Mouse (Mus musculus): ENCODE results near the gene Furin.

Gene Furin

GRCm38 (mm10) chr7:80370649-80371040, 34.6 kb downstream of the Furin start:
- peak; percentile 89 for DNase-seq

GRCm38 (mm10) chr7:80369967-80370431, 35.2 kb downstream of the Furin start:
- DNase-seq, result no peak

DNA sequence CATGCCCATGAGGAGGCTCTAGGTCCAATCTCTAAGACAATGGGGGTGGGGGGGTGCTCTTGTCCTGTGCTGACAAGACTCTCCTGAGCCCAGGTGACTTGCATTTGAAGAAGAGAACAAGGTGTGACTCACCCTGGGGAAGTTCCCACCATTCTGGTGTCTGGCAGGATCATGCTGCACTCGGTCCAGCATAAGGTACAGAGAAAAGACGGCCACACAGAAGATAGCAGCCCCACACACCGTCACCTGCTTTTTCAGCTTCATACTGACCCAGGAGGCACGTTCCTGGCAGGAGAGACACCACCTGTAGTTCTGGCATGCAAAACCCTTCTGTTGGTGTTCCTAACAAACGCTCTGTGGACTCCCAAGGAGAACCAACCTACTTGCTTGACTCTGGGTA, 35.8 kb downstream of the Furin start:
- DNase-seq, result no peak

DNA sequence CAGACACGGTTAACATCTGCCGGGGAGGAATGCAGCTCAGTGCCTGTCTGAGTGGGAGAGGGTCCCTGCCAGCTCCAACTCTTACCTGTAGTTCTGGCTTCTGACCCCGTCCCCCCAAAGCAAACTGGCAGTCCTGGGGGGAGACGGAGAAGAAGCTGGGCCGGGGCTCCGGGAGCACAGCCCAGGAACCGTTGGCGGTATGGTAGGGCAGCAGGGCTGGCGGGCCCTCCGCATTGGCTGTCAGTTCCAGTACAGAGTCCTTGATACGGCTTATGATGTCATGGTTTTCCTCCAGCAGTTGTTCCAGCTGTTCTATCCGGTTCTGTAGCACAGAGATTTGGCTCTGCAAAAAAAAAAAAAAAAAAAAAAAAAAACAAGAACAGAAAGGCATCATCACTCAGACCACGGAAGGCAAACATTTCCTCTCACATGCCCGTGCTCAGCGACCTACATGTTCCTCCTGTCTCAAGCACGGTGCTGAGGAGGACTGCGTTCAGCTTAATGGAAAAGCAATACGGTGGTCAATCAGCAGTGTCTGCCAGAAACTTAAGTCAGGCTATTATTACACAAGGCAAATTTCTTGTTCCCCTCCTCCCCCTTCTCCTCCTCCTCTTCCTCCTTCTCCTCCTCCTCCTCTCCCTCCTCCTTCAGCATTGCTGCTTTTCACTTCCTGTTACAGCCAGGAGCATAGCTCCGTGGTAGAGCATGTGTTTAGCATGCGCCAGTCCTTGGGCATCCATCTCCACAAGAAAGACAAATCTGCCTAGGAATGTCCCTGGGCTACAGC, 36.4 kb downstream of the Furin start:
- no peak for DNase-seq

- DNase-seq, result no peak
These were observed 37.2 kb downstream of the Furin start for GRCm38 (mm10) chr7:80368009-80368408.

GRCm38 (mm10) chr7:80367232-80367631, 38.0 kb downstream of the Furin start:
- DNase-seq, result no peak

- DNase-seq, result no peak
These were observed 39.5 kb downstream of the Furin start for GRCm38 (mm10) chr7:80365759-80366158.

GRCm38 (mm10) chr7:80360435-80360834, 44.8 kb downstream of the Furin start:
- DNase-seq, result no peak

DNA sequence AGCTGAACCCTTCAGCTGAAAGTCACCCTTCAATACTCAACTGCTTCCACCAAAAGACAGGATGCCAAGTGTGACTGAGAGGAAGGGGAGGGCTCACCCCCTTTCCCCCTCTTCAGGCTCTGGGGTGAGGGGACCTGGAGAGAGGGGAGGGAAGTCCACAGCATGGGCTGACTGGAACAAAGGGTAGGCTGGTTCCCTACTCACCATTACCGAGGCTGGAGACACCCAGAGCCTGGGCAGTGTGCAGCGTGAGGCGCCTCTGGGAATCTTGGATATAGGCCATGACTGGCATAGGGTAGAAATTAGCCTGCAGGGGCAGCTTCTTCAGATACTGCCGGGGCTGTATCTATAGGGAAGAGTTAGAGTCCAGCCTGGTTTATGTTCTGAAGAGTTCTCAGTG, 47.2 kb downstream of the Furin start:
- no peak for DNase-seq

- DNase-seq, result peak; percentile 82
These were observed 48.1 kb downstream of the Furin start for GRCm38 (mm10) chr7:80357156-80357555.

DNA sequence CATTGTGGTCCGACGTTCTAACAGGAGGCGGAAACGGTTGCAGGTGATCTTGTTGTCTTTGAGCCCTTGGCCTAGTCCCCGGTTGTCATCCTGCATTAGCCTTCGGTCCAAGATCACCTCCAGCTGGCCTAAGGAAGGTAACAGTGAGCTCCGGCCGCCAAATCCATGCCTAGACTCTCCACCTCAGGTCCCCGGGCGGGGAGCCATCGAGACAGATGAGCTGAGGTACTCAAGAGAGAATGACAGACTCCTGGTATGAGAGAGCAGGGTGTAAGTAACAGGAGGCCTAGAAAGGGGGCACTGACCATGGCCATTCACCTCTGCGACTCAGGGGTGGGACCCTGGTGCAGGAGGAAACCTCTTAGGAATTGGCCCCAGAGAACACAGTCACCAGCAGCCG, 48.9 kb downstream of the Furin start:
- no peak for DNase-seq

DNA sequence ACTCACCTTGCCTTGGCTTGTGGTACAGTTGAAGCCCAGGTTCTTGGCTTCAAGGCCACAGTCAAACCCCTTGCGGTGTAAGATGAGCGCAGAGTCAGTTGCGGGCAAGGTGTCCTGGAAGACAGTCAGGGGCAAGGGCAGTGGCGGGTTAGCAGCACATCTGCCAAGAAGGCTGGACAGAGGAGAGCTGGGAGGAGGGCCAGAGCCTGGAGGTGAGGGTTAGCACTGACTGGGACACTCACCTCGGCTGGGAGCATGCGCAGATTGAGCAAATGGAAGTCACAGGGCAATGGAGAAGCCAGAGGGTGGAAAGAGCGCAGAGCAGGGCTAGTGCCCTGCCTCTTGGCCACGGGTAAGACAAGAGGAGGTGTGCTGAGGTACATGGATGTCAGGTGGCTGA, 52.3 kb downstream of the Furin start:
- no peak for DNase-seq

- DNase-seq, result no peak
These were observed 54.4 kb downstream of the Furin start for GRCm38 (mm10) chr7:80350808-80351207.

- no peak for DNase-seq
These were observed 57.3 kb downstream of the Furin start for GRCm38 (mm10) chr7:80347670-80348586.

- DNase-seq, result no peak
These were observed 58.4 kb downstream of the Furin start for GRCm38 (mm10) chr7:80346830-80347229.

DNA sequence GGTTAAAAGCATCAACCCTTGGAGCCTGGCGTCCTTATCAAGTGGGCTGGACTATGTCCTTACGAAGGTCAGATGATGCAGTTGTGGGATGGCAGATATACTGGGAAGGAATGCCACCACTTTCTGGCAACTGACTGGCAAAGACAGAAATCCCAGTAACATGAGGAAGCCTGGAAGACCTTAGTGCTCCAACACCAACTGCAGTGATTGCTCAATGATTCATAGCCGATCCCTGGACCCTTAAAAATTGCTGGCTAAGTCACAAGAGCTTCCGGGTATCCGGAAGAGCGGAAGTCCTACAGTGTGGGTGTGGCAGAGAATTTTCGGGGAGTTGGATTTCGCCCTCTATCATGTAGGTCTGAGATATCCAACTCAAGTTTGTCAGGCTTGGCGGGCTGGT, 59.1 kb downstream of the Furin start:
- DNase-seq, result no peak

DNA sequence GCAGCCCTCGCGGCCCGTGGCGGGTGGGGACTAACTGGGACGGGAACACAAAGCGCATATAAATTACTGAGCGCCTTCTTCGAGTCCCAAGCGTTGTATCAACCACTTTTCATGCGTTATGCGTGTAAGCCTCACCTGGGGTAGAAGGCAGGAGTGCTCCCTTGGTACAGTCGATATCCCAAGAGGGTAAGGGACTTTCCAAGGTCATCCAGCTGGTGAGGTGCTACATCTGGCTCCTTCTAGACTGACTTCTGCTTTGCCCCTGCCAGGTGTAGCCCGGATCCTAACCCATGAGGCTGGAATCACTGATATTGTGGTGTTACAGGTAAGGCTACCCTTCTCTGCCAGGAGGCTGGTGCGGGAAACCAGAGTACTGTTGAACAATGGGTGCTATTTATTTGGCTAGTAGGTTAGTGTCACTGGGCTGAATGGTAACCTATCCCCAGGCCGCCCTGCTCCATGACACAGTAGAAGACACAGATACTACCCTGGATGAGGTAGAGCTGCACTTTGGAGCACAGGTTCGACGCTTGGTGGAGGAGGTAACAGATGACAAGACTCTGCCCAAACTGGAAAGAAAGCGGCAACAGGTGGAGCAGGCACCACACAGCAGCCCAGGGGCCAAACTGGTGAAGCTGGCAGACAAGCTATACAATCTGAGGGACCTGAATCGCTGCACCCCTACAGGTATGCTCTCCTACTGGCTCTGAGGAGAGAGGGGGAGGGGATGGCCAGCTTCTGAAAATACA, 61.8 kb downstream of the Furin start:
- no peak for DNase-seq

GRCm38 (mm10) chr7:80342858-80343257, 62.4 kb downstream of the Furin start, which contains the start of gene Hddc3:
Gene Hddc3, plus strand, starts transcription at chr7:80343104.
- peak; percentile 94 for DNase-seq

DNA sequence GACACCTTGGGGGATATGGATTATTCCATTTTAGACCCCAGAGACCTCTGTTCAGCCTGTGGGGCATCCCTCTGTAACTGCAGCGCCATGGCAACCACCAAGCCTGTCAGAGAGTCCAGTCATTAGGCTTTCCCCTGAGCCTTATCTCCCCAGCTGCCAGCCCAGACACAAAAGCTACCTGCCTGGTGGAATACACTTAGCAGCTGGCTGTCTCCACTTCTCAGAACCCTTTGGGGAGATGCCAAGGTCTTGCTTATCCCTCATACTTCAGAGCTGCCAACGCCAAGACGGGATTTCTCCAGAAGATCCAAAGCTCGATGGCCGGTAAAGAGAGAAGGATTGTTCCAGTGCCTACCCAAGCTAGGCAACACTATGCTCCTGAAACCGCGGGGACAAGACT, 63.4 kb downstream of the Furin start:
- no peak for DNase-seq

GRCm38 (mm10) chr7:80340793-80341192, 64.4 kb downstream of the Furin start, which contains the start of gene Unc45a:
Gene Unc45a, minus strand, starts transcription at chr7:80341005.
- DNase-seq, result peak; percentile 68

GRCm38 (mm10) chr7:80339793-80340628, 65.2 kb downstream of the Furin start:
- peak; percentile 98 for DNase-seq

DNA sequence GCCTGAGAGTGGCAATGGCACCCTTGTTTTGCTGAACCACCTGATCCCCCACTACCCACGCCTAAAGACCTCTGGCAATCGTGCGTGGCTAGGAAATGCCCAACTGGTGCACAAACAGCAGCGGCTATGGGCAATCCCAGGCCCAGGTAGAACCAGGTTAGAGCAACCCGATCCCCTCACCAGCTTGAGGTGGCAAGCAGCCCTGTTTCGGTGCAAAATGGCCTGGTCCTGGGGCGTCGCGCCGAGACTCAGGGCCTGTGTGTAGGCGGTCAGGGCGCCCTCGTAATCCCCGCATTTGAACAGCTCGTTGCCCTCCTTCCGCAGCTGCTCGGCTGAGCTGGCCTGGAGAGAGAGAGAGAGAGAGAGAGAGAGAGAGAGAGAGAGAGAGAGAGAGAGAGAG, 65.9 kb downstream of the Furin start:
- no peak for DNase-seq

Measured in layer of hippocampus, adult 9-11 months (tissue).